Mouse (Mus musculus) G1E-ER4 (cell line): Measurements from ENCODE around the gene Zfp954. TPM values are rescaled to one million over a fixed set of nuclear protein-coding genes. Genes with fewer than 3 reads are reported as not detected.

ENCODE experiments used
- GATA1 ChIP-seq: IDR thresholded peaks from one replicate; pipeline ENCODE4 v1.8.0; 2012; ENCODE audit warnings: low read length, inconsistent platforms
- polyA plus RNA-seq: library from polyadenylated mRNA; stranded (reverse); fragments of >175 nt; gene quantifications from 2 replicates; pipeline ENCODE4 v1.2.3, GENCODE M21; 2012

Gene Zfp954
- polyA plus RNA-seq: 2.1 and 3.6 TPM in 2 replicates

DNA sequence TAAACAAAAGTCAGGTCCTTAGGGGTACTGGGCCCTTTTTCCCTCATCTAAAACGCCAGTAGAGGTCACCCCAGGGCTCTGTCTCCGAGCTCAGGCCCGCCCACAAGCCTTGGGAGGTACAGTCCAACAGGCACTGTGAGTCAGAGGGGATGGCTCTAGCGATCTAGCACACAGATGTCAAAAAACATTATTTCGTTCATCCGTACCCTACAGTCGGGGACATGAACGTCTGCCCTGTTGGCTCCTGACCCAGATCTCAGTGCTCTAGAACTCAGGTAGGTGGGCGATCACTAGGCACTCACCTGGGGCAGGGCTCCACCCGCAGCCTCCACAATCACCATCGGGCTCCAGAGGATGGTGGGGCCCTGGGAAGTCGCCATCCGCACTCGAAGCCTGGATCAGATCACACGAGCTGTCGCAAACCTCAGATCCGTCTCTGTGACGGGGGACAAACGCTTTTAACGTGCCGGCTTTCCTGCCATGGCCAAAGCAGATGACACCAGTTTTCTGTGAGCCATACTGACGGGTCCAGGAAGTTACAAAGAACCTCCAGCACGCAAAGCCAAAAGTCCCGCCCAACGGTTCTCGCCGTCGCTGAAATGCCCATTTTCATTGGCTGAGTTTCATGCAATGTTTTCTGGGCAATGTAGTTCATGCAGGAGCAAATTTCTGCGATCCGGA lies at the start of gene Zfp954:
TSS of gene Zfp954 (minus strand) at position 568 of the 681 bp plus-strand sequence.
- TF ChIP-seq GATA1: no peak

DNA sequence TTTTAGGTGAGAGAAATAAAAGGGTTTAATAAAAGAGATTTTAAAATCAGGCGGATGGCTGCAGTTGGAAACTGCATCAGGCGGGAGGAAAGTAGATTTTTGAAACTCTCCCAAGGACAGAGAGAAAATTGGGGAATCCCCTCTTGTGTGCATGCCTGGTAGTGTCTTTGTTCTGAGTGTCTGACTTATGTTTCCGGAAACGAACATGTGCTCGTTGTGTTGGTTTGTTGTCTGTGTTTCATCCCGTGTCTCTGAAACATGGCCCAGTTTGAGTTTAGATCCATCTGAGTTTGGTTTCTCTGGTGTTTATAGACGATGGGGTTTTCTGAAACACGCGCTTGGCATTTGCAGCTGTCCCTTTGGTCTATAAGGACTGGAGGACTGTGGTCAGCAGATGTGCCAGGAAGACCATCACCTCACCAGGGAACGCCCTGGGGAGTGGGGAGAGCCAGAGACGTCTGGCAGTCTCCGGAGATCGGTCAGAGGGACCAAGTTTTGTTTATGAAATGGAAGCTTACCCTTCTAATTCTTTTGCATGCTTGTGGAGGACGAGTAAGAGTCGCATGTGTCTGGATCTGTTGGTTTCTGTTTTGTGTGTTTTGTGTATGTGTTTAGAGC lies 24.8 kb upstream of the Zfp954 start:
- no peak for TF ChIP-seq GATA1

- no peak for TF ChIP-seq GATA1
Measured at GRCm38 (mm10) chr7:7144215-7144614, 22.9 kb upstream of the Zfp954 start.

DNA sequence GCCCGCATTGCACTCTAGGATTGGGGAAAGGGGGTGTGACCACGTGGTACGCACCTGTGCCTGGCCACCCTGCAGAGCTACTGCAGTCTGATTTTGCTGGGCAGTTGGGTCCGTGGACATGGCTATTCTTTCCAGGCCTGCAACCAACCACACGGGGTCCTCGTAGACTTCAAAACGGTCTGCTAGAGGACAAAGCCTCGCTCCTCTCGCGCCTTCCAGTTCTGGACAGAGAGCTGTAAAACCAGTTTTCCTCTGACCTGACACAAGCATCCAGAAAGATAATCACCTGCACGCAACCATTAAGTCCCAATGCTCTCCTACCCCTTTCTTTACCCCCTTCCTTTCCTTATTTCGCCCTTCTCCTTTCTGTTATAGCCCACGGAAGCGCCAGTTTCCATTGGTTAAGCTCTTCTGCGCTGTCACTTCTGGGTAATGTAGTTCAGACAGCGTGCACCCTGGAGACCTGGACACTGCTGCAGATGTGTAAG lies 15.1 kb upstream of the Zfp954 start, which contains the start of gene Zfp773:
TSS of gene Zfp773 (minus strand) at position 377 of the 488 bp plus-strand sequence.
- no peak for TF ChIP-seq GATA1

GRCm38 (mm10) chr7:7132751-7133150 lies 11.5 kb upstream of the Zfp954 start:
- TF ChIP-seq GATA1: no peak

DNA sequence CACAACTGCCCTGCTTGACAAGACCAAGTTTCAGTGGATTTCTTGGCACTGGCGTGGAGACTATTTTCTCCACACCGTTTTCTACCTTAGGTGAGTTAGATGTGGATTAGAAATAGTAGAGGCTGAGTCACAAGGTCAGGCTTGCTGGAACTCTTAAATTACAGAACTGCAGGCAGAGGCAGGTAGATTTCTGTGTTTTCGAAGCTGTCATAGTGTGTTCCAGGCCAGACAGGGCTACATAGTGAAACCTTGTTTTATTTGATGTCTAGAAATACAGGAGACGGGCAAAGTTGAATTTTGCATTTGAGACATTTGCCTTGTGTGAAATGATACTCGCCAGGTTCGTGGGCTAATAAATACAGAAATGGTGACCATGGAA lies 303 bp upstream of the Zfp954 start:
- TF ChIP-seq GATA1: no peak

- TF ChIP-seq GATA1: no peak
Measured at GRCm38 (mm10) chr7:7118441-7118840, 2.8 kb downstream of the Zfp954 start.

DNA sequence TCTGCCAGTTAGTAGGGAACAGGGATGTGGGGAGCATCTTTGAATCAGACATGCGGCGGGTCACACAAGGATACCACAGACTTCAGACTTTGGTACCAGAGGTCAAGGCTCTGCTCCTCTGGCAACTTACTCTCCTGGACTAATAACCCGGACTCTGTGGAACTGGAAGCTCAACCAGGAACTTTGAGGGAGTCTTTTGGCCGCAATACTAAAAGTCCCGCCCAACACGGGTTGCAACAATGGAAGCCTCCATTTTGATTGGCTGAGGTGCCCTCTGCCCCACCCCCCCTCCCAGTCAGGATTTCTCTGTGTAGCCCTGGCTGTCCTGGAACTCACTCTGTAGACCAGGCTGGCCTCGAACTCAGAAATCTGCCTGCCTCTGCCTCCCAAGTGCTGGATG lies 12.8 kb downstream of the Zfp954 start:
- TF ChIP-seq GATA1: no peak

Other genes starting within 250 kb of the Zfp954 start
- not detected in 2 replicates for gene Aurkc, start 126.2 kb downstream of the Zfp954 start, polyA plus RNA-seq
- gene Zfp773, start 15.3 kb upstream of the Zfp954 start, polyA plus RNA-seq: 0.08 and 0.25 TPM in 2 replicates
- 0.21 and 0.25 TPM in 2 replicates for gene Zfp418, start 49.8 kb upstream of the Zfp954 start, polyA plus RNA-seq
- 0.13 and 0.25 TPM in 2 replicates for gene Zfp772, start 88.5 kb upstream of the Zfp954 start, polyA plus RNA-seq
- gene Vmn2r29, start 125.8 kb upstream of the Zfp954 start, polyA plus RNA-seq: not detected in 2 replicates
- gene Gm45844, start 156.8 kb upstream of the Zfp954 start, polyA plus RNA-seq: 0.17 and 0.21 TPM in 2 replicates
- gene Clcn4, start 179.4 kb upstream of the Zfp954 start, polyA plus RNA-seq: 5.0 and 6.1 TPM in 2 replicates
- not detected in 2 replicates for gene Vmn2r30, start 216.1 kb upstream of the Zfp954 start, polyA plus RNA-seq